Comparison of ENCODE assay signal across 9 mouse cellular contexts in genomic region chr2:58711935-58712334, GRCm38 (mm10).
A peak's percentile ranks its signal among the peaks of the same experiment; 100 is the strongest.
DNase-seq lines count a peak whose midpoint lies in the region; ATAC-seq and TF ChIP-seq lines count a peak whose summit lies in the region.
"Had no signal": no experiment of that assay in that cellular context is flagged by ENCODE, and none has a peak within 500 bp of the region (broad histone marks: within the 10 kb centered on the region; RNA-seq: fewer than 3 reads in every experiment).

No protein-coding gene starts in this region.

- ATAC-seq in embryonic facial prominence, embryonic 11.5 days (replicated peaks; ENCODE audit: insufficient number of reproducible peaks, low FRiP score, low TSS enrichment, low read depth) = no peak
- peak; percentile 89 for ATAC-seq in liver, postnatal 0 days
- peak; percentile 67; the same call in 1 of the 2 replicates for ATAC-seq in stomach, embryonic 15.5 days (ENCODE audit: insufficient read depth, low FRiP score, low read depth)
- ATAC-seq in granulocyte monocyte progenitor cell, adult 5-6 weeks (replicated peaks; ENCODE audit: poor library complexity, severe bottlenecking) = no peak

- H3K4me3 ChIP-seq in embryonic facial prominence, embryonic 11.5 days (ENCODE audit: low read depth, low read length) = no peak overlapping the region
- no peak overlapping the region for H3K4me3 ChIP-seq in embryonic facial prominence, embryonic 10.5 days
- H3K4me3 ChIP-seq in kidney, adult 2 months (ENCODE audit: insufficient read depth, low read depth, low read length) = no peak overlapping the region
- no peak overlapping the region for H3K4me3 ChIP-seq in liver, postnatal 0 days (ENCODE audit: low read depth, low read length)
- no peak overlapping the region for H3K4me3 ChIP-seq in stomach, embryonic 15.5 days (replicated peaks)
- H3K4me3 ChIP-seq: midbrain, embryonic 12.5 days had no signal

- no peak for TF ChIP-seq EP300 in liver, postnatal 0 days (IDR thresholded peaks at IDR 0.05; ENCODE audit: low read depth)

- 55% methylated on average over 5 of the region's 5 CpGs for WGBS in embryonic facial prominence, embryonic 11.5 days
- 68% methylated on average over 5 of the region's 5 CpGs for WGBS in embryonic facial prominence, embryonic 10.5 days
- 9% methylated on average over 5 of the region's 5 CpGs for WGBS in kidney, adult 2 months
- 33% methylated on average over 5 of the region's 5 CpGs for WGBS in liver, postnatal 0 days (ENCODE audit: insufficient replicate concordance)
- 30% methylated on average over 5 of the region's 5 CpGs for WGBS in stomach, embryonic 15.5 days

- H3K27ac ChIP-seq in embryonic facial prominence, embryonic 11.5 days (replicated peaks; ENCODE audit: low read depth, low read length) = no peak overlapping the region
- H3K27ac ChIP-seq in embryonic facial prominence, embryonic 10.5 days (replicated peaks) = no peak overlapping the region
- H3K27ac ChIP-seq in kidney, adult 2 months (ENCODE audit: insufficient read depth, low read depth, low read length) = peak overlapping the region; percentile 90
- peak overlapping the region; percentile 74 for H3K27ac ChIP-seq in liver, postnatal 0 days (ENCODE audit: low read depth)
- H3K27ac ChIP-seq in stomach, embryonic 15.5 days = peak overlapping the region; percentile 40
- H3K27ac ChIP-seq: midbrain, embryonic 12.5 days had no signal

- H3K36me3 ChIP-seq in embryonic facial prominence, embryonic 11.5 days (replicated peaks; ENCODE audit: control insufficient read depth, insufficient read depth, low read depth, low read length) = no peaks in the 10 kb centered on the region
- H3K36me3 ChIP-seq in embryonic facial prominence, embryonic 10.5 days (replicated peaks) = no peaks in the 10 kb centered on the region
- H3K36me3 ChIP-seq in kidney, adult 2 months (ENCODE audit: control insufficient read depth, insufficient read depth, low read length) = no peaks in the 10 kb centered on the region
- no peaks in the 10 kb centered on the region for H3K36me3 ChIP-seq in liver, postnatal 0 days (replicated peaks; ENCODE audit: insufficient read depth, low read length)
- no peaks in the 10 kb centered on the region for H3K36me3 ChIP-seq in stomach, embryonic 15.5 days
- H3K36me3 ChIP-seq: midbrain, embryonic 12.5 days had no signal

- TF ChIP-seq POLR2A in kidney, adult 2 months (IDR thresholded peaks at IDR 0.05; ENCODE audit: low read depth, low read length) = no peak

- H3K27me3 ChIP-seq in embryonic facial prominence, embryonic 11.5 days (ENCODE audit: control insufficient read depth, insufficient read depth, low read length) = no peaks in the 10 kb centered on the region
- no peaks in the 10 kb centered on the region for H3K27me3 ChIP-seq in embryonic facial prominence, embryonic 10.5 days (replicated peaks; ENCODE audit: low read depth, poor library complexity, severe bottlenecking)
- H3K27me3 ChIP-seq in kidney, adult 2 months (replicated peaks; ENCODE audit: control insufficient read depth, insufficient read depth, low read length) = no peaks in the 10 kb centered on the region
- H3K27me3 ChIP-seq in liver, postnatal 0 days (ENCODE audit: insufficient read depth, low read length) = no peaks in the 10 kb centered on the region
- no peaks in the 10 kb centered on the region for H3K27me3 ChIP-seq in stomach, embryonic 15.5 days (replicated peaks)
- H3K27me3 ChIP-seq: midbrain, embryonic 12.5 days had no signal

- H3K4me1 ChIP-seq in embryonic facial prominence, embryonic 11.5 days (ENCODE audit: control insufficient read depth, insufficient read depth, low read length) = no peaks in the 10 kb centered on the region
- H3K4me1 ChIP-seq in embryonic facial prominence, embryonic 10.5 days = peaks cover 17% of the 10 kb centered on the region
- H3K4me1 ChIP-seq in kidney, adult 2 months (ENCODE audit: control insufficient read depth, insufficient read depth, low read length) = peaks cover 13% of the 10 kb centered on the region
- H3K4me1 ChIP-seq in liver, postnatal 0 days (ENCODE audit: insufficient read depth) = no peaks in the 10 kb centered on the region
- H3K4me1 ChIP-seq in stomach, embryonic 15.5 days = 0 out of 2 replicates have a peak, but pooled peaks cover 6% of the 10 kb centered on the region
- H3K4me1 ChIP-seq: midbrain, embryonic 12.5 days had no signal

- no peaks in the 10 kb centered on the region for H3K9me3 ChIP-seq in embryonic facial prominence, embryonic 11.5 days (replicated peaks; ENCODE audit: control insufficient read depth, low read length)
- H3K9me3 ChIP-seq in embryonic facial prominence, embryonic 10.5 days = no peaks in the 10 kb centered on the region
- no peaks in the 10 kb centered on the region for H3K9me3 ChIP-seq in liver, postnatal 0 days (ENCODE audit: low read length)
- H3K9me3 ChIP-seq in stomach, embryonic 15.5 days = no peaks in the 10 kb centered on the region
- H3K9me3 ChIP-seq: midbrain, embryonic 12.5 days had no signal

- no peak overlapping the region for H3K9ac ChIP-seq in embryonic facial prominence, embryonic 11.5 days (replicated peaks; ENCODE audit: low read length)
- H3K9ac ChIP-seq in liver, postnatal 0 days (replicated peaks) = no peak overlapping the region
- H3K9ac ChIP-seq in stomach, embryonic 15.5 days = no peak overlapping the region
- H3K9ac ChIP-seq: midbrain, embryonic 12.5 days had no signal

- peak; percentile 9 for DNase-seq in embryonic facial prominence, embryonic 11.5 days (ENCODE audit: low spot score)
- DNase-seq in embryonic facial prominence, embryonic 10.5 days (ENCODE audit: low spot score) = no peak
- DNase-seq in adipocyte (ENCODE audit: low spot score) = peak; percentile 19
- peak; percentile 65 for DNase-seq in gastrocnemius, postnatal 25 days
- peak; percentile 93 for DNase-seq in kidney, adult 2 months
- DNase-seq in liver, postnatal 0 days = peak; percentile 79

- H3K4me2 ChIP-seq in embryonic facial prominence, embryonic 11.5 days (ENCODE audit: low read depth, low read length) = no peak overlapping the region
- no peak overlapping the region for H3K4me2 ChIP-seq in liver, postnatal 0 days (ENCODE audit: low read depth, low read length)
- no peak overlapping the region for H3K4me2 ChIP-seq in stomach, embryonic 15.5 days
- H3K4me2 ChIP-seq: midbrain, embryonic 12.5 days had no signal

- no peak for TF ChIP-seq CTCF in kidney, adult 2 months (conservative IDR thresholded peaks at IDR 0.05; ENCODE audit: insufficient read depth, insufficient read length, low read depth, low read length)
- no peak for TF ChIP-seq CTCF in liver, postnatal 0 days (IDR thresholded peaks at IDR 0.05; ENCODE audit: low read depth)

Comparison
In these comparisons a context has a peak if more than half of its experiments do, and no peak if none do; other contexts are left out.
1. ATAC-seq: peak in liver, postnatal 0 days (single experiment) and stomach, embryonic 15.5 days (single experiment); none in embryonic facial prominence, embryonic 11.5 days (single experiment) and granulocyte monocyte progenitor cell, adult 5-6 weeks (single experiment).
2. H3K27ac ChIP-seq: peak in kidney, adult 2 months (single experiment), liver, postnatal 0 days (single experiment) and stomach, embryonic 15.5 days (single experiment); none in embryonic facial prominence, embryonic 11.5 days (single experiment) and embryonic facial prominence, embryonic 10.5 days (single experiment).